Mouse (Mus musculus): ENCODE results near the gene Lbx2. TPM values are rescaled to one million over a fixed set of nuclear protein-coding genes. Genes with fewer than 3 reads are reported as not detected.

The Lbx2 gene
- polyA plus RNA-seq (2016; fragmentation: Nextera tagmentation; extraction: Ambion mirVana), result 0.55 TPM in 1 of 2 replicates, not detected in the other

DNA sequence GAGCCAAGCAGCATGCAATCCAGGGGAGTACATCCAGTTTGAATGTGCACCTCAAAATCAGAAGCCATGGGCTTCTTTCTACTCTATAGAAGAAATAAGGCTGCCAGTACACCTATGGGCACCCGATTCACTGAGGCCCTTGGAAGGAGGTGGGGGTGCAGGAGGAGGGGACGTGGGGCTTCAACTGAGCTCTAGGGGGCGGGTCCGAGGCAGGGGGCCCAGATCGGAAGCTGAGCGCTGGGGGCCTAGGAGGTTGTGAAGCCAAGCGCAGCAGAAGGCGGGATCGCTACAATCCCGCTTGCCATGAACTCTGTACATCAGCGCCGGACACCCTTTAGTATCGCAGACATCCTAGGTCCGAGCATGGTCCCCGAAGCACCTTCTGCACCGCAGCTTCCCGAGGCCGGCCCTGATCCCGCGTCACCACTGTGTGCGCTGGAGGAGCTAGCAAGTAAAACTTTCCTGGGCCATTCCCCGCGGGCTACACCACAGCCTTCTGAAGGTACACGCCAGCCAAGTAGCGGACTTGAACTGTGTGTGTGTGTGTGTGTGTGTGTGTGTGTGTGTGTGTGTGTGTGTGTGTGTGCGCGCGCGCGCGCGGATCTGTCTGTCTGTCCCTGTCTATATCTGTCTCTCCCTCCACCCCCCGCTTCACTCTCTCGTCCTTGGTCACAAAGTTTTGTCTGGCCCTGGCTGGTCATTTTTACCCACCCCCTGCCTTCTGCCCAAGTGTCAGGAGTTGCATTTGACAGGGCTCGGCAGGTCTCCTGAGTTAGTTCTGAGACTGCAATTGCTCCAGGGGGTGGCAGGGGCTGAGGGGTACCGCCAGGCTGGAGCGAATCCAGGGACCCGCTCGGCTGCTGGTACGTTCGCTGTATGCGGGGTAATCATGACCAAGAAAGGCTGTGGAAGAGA, at the start of gene Lbx2:
Lbx2 (plus strand) TSS at position 247 of the 915 bp plus-strand sequence.
- H3K27me3 ChIP-seq (ENCODE audit: insufficient read depth, poor library complexity, severe bottlenecking), result peaks cover 89% of the 10 kb centered on the region
- DNase-seq (ENCODE audit: low spot score), result no peak
- H3K4me1 ChIP-seq, result peaks cover 29% of the 10 kb centered on the region
- peak within 1 kb of the TSS; percentile 55 for H3K4me3 ChIP-seq
- H3K27ac ChIP-seq, result no peak within 1 kb of the TSS; the same call in 1 of the 2 replicates
- no peaks in the 10 kb centered on the region for H3K9me3 ChIP-seq
- H3K36me3 ChIP-seq, result peaks cover 13% of the 10 kb centered on the region
- WGBS, result 2% methylated on average over 42 of the region's 42 CpGs

DNA sequence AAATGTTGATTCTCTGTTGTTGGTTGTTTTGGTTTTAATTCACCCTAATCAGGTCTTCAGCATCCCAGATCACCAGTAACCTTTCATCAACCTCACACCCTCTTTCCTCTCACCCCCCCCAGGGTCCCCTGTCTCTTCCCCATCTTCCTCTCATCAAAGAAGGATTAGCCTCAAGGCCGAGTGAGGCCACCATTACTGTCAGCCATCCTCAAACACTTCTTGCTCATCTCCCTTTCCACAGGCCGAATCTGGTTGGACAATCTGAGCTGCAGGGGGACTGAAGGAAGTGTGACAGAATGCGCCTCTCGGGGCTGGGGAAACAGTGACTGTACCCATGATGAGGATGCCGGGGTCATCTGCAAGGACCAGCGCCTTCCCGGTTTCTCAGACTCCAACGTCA, 49.0 kb upstream of the Lbx2 start:
- H3K9me3 ChIP-seq, result no peaks in the 10 kb centered on the region
- peaks cover 38% of the 10 kb centered on the region for H3K4me1 ChIP-seq
- H3K27me3 ChIP-seq (ENCODE audit: insufficient read depth, poor library complexity, severe bottlenecking), result peaks cover 62% of the 10 kb centered on the region
- H3K36me3 ChIP-seq, result no peaks in the 10 kb centered on the region
- no peak overlapping the region for H3K4me3 ChIP-seq
- WGBS, result 59% methylated on average over 8 of the region's 8 CpGs
- DNase-seq (ENCODE audit: low spot score), result no peak
- H3K27ac ChIP-seq, result no peak overlapping the region

DNA sequence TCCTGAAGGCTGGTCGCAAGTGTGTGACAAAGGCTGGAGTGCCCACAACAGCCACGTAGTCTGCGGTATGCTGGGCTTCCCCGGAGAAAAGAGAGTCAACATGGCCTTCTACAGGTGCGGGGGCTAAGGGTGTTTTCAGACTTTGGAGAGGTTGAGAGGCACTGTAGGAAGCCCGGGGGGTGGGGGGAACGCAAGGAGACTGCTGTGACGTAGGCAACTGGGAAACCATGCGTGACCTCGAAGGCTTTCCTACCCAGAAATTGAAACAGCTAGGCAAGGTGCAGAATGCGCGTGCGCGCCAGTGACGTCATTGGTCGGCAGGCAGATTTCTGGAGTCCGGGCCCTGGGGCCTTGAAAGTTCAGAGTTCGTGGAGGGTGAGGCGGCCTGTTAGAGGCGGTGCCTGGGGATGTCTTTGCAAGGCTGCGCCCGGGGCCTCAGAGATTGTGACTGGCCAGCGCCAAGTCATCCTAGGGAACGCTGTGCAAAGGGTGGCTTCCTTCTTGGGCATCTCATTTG, 47.6 kb upstream of the Lbx2 start:
- peak overlapping the region; percentile 74 for H3K27ac ChIP-seq
- WGBS, result 10% methylated on average over 24 of the region's 24 CpGs

DNA sequence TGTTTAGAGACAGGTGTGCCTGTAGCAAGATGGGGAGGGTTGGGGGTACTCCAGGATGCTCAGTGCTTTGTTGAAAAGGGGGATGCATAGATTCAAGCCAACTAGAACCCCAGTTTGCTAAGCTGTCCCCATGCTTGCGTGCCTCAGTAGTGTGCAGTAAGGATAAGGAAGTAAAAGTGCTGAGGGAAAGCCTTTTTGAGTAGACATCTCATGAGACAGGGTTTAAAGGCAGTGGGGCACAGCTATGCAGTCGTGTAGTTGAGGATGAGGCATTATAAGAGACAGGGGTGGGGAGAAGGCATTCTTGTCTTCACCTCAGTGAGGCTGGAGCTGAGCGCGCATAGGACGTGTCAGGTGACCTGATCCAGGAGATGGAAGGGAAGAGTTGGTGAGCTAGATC, 45.6 kb upstream of the Lbx2 start:
- Histone ChIP-seq H3K9me3 (no peaks in the 10 kb centered on the region), H3K36me3 (no peaks in the 10 kb centered on the region), H3K27me3 (ENCODE audit: insufficient read depth, poor library complexity, severe bottlenecking) (peaks cover 50% of the 10 kb centered on the region), H3K27ac (no peak overlapping the region), H3K4me3 (no peak overlapping the region), H3K4me1 (peaks cover 29% of the 10 kb centered on the region)
- no peak for DNase-seq (ENCODE audit: low spot score)
- WGBS, result 75% methylated on average over 5 of the region's 5 CpGs

More for the DNA sequence above, 47.6 kb upstream of the Lbx2 start:
- Histone ChIP-seq H3K9me3 (no peaks in the 10 kb centered on the region), H3K36me3 (no peaks in the 10 kb centered on the region), H3K4me1 (peaks cover 33% of the 10 kb centered on the region), H3K4me3 (peak overlapping the region; percentile 51), H3K27me3 (ENCODE audit: insufficient read depth, poor library complexity, severe bottlenecking) (peaks cover 63% of the 10 kb centered on the region)
- peak; percentile 94 for DNase-seq (ENCODE audit: low spot score)

DNA sequence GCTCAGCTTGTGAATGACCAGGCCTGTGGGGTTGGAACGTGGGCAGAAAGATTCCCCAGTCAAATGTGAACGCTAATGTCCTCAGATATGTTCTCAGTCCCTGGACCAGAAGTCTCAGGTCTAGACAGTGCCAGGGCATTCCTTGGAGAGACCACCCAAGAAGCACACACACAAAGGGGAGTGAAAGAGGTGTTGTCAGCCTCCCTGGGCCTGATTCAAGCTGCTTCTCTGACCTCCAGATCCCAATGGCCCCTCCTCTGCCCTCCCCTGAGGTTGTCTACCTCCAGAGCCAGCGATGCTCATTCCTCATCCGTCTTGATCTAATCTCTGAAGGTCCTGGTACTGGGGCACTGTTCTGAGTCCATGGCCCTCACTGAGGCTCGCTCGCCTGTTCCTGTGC, 42.6 kb upstream of the Lbx2 start:
- H3K36me3 ChIP-seq, result no peaks in the 10 kb centered on the region
- DNase-seq (ENCODE audit: low spot score), result no peak
- peak overlapping the region; percentile 37; the same call in 1 of the 2 replicates for H3K27ac ChIP-seq
- H3K27me3 ChIP-seq (ENCODE audit: insufficient read depth, poor library complexity, severe bottlenecking), result peaks cover 26% of the 10 kb centered on the region; the same call in 1 of the 2 replicates
- H3K4me1 ChIP-seq, result peaks cover 26% of the 10 kb centered on the region
- H3K4me3 ChIP-seq, result no peak overlapping the region
- H3K9me3 ChIP-seq, result no peaks in the 10 kb centered on the region
- 63% methylated on average over 6 of the region's 6 CpGs for WGBS

DNA sequence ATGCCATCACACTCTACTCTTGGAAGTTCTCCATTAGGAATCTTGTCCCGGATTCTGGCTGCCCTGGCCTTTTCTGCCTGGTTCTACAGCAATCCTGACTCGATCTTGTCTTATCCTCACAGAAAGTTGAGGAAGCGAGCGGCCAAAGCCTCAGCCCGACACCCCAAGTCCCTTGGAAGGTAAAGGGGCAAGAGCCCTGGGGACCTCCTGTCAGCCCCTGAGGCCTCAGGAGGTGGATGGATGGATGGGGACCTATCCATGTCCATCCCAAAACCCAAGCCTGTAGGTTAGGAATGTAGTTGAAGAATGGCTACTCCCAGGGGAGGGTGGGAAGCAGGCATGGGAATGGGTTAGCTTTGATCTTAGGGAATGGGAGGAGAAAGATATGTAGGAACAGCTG, 42.2 kb upstream of the Lbx2 start:
- peaks cover 22% of the 10 kb centered on the region for H3K4me1 ChIP-seq
- WGBS, result 77% methylated on average over 5 of the region's 5 CpGs
- H3K27me3 ChIP-seq (ENCODE audit: insufficient read depth, poor library complexity, severe bottlenecking), result peaks cover 30% of the 10 kb centered on the region
- no peak overlapping the region for H3K4me3 ChIP-seq
- no peak for DNase-seq (ENCODE audit: low spot score)
- no peaks in the 10 kb centered on the region for H3K36me3 ChIP-seq
- H3K27ac ChIP-seq, result peak overlapping the region; percentile 37
- H3K9me3 ChIP-seq, result no peaks in the 10 kb centered on the region

DNA sequence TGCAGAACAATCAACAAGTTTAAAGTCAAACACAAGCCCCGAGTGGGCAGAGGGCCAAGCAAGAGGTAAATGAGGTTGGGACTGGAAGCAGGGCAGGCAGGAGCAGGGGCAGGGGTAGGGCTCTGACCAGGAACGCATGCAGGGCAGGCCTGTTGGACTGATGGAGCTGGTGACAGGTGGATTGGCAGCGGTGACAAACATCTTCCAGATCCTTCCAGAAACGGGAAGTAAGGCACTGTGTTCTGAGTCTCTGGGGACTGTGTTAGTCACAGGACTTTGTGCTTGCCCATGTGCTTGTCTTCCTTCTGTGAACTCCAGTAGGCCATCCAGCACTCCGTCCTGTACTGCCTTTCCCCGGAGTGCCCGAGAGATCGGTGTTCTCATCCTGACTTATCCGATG, 41.4 kb upstream of the Lbx2 start:
- H3K27me3 ChIP-seq (ENCODE audit: insufficient read depth, poor library complexity, severe bottlenecking), result peaks cover 35% of the 10 kb centered on the region
- no peaks in the 10 kb centered on the region for H3K36me3 ChIP-seq
- H3K4me3 ChIP-seq, result no peak overlapping the region
- H3K4me1 ChIP-seq, result peaks cover 22% of the 10 kb centered on the region
- no peaks in the 10 kb centered on the region for H3K9me3 ChIP-seq
- H3K27ac ChIP-seq, result peak overlapping the region; percentile 37
- WGBS, result 26% methylated on average over 9 of the region's 9 CpGs
- peak; percentile 93 for DNase-seq (ENCODE audit: low spot score)

DNA sequence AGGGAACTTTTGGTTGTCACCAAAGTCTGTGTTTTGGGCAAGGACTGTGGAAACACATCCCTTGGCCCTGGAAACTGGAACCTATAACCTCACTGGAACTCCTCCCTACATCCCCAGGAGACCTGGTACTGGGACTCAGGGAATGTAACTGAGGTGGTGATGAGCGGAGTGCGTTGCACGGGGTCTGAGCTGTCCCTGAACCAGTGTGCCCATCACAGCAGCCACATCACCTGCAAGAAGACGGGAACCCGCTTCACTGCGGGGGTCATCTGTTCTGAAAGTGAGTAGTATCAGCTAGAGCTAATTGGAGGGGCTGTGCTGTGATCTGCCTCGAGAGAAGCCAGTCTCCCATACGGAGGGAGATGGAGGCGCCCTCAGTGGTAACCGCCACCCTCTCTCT, 36.8 kb upstream of the Lbx2 start:
- peaks cover 27% of the 10 kb centered on the region for H3K4me1 ChIP-seq
- H3K36me3 ChIP-seq, result peaks cover 18% of the 10 kb centered on the region
- peaks cover 18% of the 10 kb centered on the region for H3K27me3 ChIP-seq (ENCODE audit: insufficient read depth, poor library complexity, severe bottlenecking)
- peak overlapping the region; percentile 17; the same call in 1 of the 2 replicates for H3K27ac ChIP-seq
- DNase-seq (ENCODE audit: low spot score), result no peak
- 68% methylated on average over 10 of the region's 10 CpGs for WGBS
- H3K4me3 ChIP-seq, result no peak overlapping the region
- H3K9me3 ChIP-seq, result no peaks in the 10 kb centered on the region

DNA sequence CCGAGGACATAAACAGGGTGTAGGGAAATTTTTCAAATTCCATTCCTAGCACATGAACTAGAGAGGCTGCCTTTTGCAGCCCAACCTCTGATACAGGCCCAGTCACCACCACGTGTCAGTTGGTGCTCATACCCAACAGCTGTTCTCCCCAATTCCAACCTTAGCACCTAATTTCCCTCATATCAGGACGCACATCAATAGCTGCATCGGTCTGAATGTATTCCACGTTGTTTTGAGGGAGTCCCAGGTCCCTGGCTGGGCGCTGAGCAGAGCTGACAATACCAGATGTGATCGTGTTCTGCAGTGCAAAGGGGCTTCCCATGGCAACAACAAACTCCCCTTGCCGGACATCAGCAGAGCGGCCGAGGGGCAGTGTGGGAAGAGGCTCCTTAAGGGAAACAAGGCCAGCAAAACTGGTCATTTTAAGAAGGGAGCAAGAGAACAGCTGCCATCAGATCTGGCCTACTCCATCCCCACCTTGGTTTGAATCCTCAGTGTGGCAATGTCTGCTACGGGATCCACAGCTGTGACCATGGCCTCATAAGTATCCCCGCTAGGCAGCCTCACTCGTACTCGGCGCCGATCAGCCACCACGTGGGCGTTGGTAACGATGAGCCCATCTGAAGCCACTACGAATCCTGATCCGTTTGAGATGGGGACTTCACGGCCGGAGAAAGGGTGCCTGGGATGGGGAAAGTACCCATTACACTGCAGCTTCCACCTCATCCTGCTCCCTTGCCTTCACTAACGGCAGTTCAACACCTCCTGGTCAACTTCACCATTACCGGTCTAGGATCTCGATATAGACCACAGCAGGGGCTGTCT, 32.8 kb upstream of the Lbx2 start:
- WGBS, result 2% methylated on average over 26 of the region's 26 CpGs
- peak overlapping the region; percentile 93 for H3K27ac ChIP-seq
- peak overlapping the region; percentile 97 for H3K4me3 ChIP-seq
- peak; percentile 86 for DNase-seq (ENCODE audit: low spot score)
- peaks cover 19% of the 10 kb centered on the region for H3K27me3 ChIP-seq (ENCODE audit: insufficient read depth, poor library complexity, severe bottlenecking)
- peaks cover 29% of the 10 kb centered on the region for H3K4me1 ChIP-seq
- H3K36me3 ChIP-seq, result peaks cover 42% of the 10 kb centered on the region
- no peaks in the 10 kb centered on the region for H3K9me3 ChIP-seq

DNA sequence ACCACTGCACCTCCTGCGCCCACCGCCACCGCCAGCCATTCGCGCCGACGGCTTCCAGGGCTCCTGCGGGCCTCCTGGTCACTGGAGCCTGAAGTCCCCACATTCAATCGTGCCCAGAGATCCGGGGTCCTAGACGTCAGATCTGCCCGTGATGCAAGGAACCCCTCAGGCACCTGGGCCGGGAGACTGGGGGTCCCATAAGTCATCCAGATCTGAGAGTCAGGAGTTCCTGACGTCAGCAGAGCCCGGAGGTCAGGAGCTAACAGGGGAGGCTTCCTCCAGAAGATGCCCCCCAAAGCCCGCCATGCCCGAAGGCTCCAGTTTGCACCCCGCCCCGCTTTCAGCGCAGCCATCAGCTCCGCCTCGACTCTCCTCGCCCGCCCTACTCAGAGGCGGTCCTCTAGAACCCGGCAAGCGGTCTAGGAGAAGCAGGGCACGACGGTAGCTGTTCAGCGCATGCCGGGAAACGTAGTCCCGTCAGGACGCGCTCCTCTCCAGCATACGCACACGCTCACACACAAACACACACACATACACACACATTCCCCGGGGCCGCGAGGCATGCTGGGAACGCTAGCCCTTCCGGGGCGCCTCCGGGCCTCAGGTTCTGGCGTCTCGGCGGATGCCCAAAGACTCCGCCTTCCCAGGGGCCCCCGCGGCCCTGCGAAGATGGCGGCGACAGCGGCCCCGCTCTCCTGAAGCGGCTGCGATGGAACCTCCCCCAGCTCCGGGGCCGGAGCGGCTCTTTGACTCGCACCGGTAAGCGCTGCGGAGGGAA, 31.9 kb upstream of the Lbx2 start, which contains the start of gene Aup1:
Aup1 (plus strand) TSS at position 448 of the 778 bp plus-strand sequence.
- peak; percentile 99 for DNase-seq (ENCODE audit: low spot score)
- Histone ChIP-seq H3K9me3 (no peaks in the 10 kb centered on the region), H3K27ac (peak within 1 kb of the TSS; percentile 93), H3K4me1 (peaks cover 29% of the 10 kb centered on the region), H3K36me3 (peaks cover 42% of the 10 kb centered on the region), H3K27me3 (ENCODE audit: insufficient read depth, poor library complexity, severe bottlenecking) (peaks cover 16% of the 10 kb centered on the region), H3K4me3 (peak within 1 kb of the TSS; percentile 97)
- under 1% methylated on average over 64 of the region's 64 CpGs for WGBS

DNA sequence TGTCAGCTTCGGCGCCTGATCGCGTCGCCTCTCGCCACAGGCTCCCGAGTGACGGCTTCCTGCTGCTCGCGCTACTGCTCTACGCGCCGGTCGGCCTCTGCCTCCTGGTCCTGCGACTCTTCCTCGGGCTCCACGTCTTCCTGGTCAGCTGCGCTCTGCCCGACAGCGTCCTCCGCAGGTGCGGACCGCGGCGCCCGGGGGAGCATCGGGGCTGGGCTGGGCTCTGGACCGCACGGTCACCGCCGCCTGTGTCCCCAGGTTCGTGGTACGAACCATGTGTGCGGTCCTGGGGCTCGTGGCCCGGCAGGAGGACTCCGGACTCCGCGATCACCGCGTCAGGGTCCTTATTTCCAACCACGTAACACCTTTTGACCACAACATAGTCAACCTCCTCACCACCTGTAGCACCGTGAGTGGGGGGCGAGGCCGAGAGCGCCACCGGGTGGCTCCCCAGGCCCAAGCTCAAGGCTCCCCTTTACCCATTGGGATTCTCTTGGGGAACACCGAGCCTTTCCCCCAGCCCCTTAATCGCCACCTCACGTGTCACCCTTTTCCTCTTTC, 31.2 kb upstream of the Lbx2 start, which contains the start of gene Htra2:
Htra2 (minus strand) TSS at position 403 of the 561 bp plus-strand sequence.
- under 1% methylated on average over 50 of the region's 50 CpGs for WGBS
- Histone ChIP-seq H3K4me1 (peaks cover 29% of the 10 kb centered on the region), H3K4me3 (peak within 1 kb of the TSS; percentile 97), H3K36me3 (peaks cover 42% of the 10 kb centered on the region), H3K27me3 (ENCODE audit: insufficient read depth, poor library complexity, severe bottlenecking) (peaks cover 14% of the 10 kb centered on the region; the same call in 1 of the 2 replicates), H3K27ac (peak within 1 kb of the TSS; percentile 93), H3K9me3 (no peaks in the 10 kb centered on the region)
- DNase-seq (ENCODE audit: low spot score), result no peak

DNA sequence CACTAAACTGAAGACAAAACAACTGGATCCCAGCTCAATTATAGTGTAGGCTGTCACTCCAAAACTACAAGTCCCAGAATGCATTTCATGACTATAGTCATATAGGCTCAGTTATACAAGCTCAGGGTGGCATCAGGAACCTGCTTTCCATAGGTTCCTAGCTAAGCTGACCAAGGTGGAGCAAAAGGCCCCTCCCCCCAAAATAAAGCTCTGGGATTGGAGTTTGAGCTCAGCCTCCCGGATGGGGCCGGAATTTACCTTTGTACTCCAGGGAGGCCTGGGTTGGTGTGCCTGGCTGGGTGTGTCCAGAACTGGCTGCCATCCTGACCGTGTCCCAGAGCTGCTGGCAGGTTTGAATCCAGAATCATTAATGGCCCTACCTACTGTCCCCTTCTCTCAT, 28.4 kb upstream of the Lbx2 start, which contains the start of gene Dqx1:
Dqx1 (plus strand) TSS at position 55 of the 400 bp plus-strand sequence.
- peaks cover 39% of the 10 kb centered on the region for H3K27me3 ChIP-seq (ENCODE audit: insufficient read depth, poor library complexity, severe bottlenecking)
- 55% methylated on average over 3 of the region's 3 CpGs for WGBS
- H3K36me3 ChIP-seq, result peaks cover 24% of the 10 kb centered on the region
- no peak within 1 kb of the TSS for H3K4me3 ChIP-seq
- H3K4me1 ChIP-seq, result peaks cover 24% of the 10 kb centered on the region
- no peak for DNase-seq (ENCODE audit: low spot score)
- H3K27ac ChIP-seq, result no peak within 1 kb of the TSS
- H3K9me3 ChIP-seq, result no peaks in the 10 kb centered on the region
